Mouse (Mus musculus) gastrocnemius, postnatal 4 days (tissue): ENCODE results near the gene Sh3d21. TPM values are rescaled to one million over a fixed set of nuclear protein-coding genes. Genes with fewer than 3 reads are reported as not detected.
"Not testable (repeated sequence)": the region's sequence is repeated elsewhere in the genome, so short reads cannot be mapped to it uniquely, and the experiment has no call there.

Source experiments
- DNase-seq, 2 experiments: peaks; one replicate each; pipeline ENCODE4 v3.0.0; 2021 to 2022; ENCODE audit warnings: low spot score in 2 of 2, mixed read lengths in 2 of 2
- long read RNA-seq, 2 experiments: library from polyadenylated mRNA; stranded (forward); transcript quantifications; one replicate each; pipeline ENCODE4 v2.0.0; 2021
- total RNA-seq, 2 experiments: library from RNA; stranded (reverse); gene quantifications; 2 replicates each; pipeline ENCODE4 v1.2.3; 2021

Gene Sh3d21
- total RNA-seq = 1 to 10 TPM; 2.9 TPM
- long read RNA-seq, experiment 1, partial matches to known transcripts = 3 of 4 reads
- long read RNA-seq, experiment 1, other reads (novel, unspliced or antisense) = 1 of 4 reads
- long read RNA-seq, experiment 2, partial matches to known transcripts = 1 of 1 reads
- long read RNA-seq, experiment 2, other reads (novel, unspliced or antisense) = 0 of 1 reads

DNA sequence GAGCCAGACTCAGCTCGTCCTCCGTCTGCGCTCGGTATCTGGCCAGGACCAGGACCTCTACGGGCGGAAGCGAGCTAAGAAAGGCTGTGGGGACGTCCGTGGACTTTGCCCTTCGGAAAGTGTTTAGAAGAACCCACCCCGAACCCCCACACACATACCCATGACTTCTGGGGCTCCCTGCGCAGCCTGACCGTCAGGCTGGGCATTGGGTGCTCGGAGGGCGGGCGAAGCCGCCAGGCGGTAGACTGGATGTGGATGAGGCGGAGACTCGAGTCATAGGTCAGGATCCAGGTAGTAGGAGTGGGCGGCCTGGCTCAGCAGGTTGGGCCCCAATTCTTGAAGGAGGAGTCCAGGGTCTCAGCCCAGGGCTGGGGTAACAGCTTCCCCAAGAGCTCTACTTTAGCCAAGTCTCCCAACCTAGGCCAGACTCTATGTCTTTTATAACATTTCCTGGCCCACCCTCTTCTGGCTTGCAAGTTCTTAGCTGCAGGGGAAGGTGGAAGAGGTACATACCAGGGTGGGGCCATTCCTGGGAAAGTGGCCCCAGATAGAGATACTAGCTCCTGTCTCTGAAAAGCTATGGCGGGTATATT lies at the start of gene Sh3d21:
Gene Sh3d21, minus strand, starts transcription at position 425 of the 593 bp plus-strand sequence.
- no peak for DNase-seq

DNA sequence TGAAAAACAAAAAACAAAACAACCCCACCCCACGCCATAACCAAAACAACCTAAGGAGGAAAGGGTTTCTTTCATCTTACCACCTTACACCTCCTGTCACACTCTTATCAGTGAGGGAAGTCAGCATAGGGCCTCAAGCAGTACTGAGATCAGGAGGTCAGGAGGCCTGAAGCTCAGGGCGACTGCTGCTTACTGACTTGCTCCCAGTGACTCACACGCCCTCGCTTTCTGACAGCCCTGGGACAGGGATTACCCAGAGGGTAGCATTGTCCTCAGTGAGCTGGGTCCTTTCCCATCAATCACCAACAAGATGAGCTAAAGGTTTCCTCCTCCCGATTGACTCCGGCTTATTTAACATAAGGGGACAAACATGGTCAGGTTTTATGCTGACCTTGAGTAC lies 43.8 kb upstream of the Sh3d21 start:
- no peak for DNase-seq

DNA sequence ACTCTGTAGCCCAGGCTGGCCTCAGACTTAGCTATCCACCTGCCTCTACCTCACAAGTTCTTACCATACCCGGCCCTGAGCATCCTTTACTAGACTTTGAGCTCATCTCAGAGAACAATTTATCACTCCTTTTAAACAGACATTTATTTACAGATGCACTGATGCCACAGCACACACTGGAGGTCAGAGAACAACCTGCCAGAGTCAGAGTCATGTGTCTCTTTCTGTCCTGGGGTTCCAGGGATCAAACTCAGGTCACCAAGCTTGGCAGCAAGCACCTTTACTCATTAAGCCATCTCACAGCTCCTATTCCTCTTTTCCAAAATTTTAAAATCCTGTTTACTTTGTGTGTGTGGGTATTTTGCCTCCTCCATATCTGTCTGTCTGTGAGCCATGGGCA lies 42.1 kb upstream of the Sh3d21 start:
- no peak for DNase-seq

DNA sequence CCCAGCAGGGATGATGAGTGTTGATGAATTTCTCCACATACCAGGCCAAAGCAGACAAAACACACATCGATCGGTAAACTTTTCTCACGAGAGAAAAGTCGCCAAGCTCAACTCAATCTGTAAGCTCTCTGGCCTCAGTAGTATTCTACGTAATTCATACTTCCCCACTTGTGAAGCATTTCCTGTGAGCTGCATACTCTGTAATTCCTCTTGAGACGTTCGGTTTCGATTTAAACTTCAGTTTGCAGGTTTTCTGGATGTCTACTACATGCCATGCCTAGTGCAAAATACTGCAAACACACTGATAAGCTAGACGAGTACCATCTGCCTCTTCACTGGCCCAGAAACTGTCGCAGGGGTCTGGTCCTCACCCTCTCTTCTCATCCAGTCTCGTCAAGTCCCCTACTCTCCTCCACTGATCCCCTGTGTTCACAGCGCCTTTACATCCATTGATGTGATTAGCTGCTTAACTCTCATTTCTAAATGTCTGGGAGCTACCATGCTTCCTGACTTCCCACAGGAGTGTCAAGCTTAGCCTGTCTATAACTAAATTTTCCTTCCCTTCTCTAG lies 41.5 kb upstream of the Sh3d21 start:
- DNase-seq = no peak

DNA sequence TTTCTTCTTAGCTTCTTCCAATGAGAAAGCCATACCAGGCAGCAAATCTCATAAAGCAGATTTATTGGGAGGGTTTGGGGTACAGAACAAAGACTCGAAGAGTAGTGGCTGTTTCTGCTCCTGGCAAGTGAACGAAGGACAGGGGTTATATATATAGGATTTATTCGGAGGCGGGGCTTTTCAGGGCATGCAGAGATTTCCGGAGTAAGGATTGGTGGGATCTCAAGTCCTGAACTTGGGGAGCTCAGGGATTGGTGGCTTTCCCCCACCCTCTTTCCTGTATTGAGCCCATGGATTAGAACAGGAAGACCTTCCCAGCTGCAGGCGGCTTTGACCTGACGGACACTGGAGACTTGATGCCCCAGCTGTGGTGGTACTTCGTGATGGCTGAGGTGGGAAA lies 40.7 kb upstream of the Sh3d21 start:
- DNase-seq = no peak

DNA sequence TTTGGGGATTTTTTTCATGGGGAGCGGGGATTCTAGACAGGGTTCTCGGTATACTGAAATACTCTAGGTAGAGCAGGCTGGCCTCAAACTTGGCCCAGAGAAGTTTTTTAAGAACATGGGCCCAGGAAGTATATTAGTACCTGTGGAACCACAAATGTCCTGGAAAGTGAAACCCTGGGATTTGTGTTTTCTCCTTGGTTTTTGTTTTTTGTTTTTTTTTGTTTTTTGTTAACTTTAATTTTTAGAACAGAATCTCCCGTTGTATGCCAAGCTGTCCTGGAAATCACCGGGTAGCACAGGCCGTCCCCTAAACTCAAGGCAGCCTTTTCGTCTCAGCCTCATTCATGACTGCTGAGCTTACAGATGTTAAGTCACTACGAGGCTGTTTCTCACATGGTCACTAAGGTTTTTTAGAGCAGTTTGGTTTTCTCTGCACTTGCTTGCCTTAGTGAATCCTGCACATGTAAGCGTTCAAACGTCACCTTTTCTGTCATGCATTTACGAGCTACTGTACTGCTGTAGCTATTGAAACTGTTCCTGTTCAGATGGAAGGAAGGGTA lies 40.1 kb upstream of the Sh3d21 start:
- no peak for DNase-seq

DNA sequence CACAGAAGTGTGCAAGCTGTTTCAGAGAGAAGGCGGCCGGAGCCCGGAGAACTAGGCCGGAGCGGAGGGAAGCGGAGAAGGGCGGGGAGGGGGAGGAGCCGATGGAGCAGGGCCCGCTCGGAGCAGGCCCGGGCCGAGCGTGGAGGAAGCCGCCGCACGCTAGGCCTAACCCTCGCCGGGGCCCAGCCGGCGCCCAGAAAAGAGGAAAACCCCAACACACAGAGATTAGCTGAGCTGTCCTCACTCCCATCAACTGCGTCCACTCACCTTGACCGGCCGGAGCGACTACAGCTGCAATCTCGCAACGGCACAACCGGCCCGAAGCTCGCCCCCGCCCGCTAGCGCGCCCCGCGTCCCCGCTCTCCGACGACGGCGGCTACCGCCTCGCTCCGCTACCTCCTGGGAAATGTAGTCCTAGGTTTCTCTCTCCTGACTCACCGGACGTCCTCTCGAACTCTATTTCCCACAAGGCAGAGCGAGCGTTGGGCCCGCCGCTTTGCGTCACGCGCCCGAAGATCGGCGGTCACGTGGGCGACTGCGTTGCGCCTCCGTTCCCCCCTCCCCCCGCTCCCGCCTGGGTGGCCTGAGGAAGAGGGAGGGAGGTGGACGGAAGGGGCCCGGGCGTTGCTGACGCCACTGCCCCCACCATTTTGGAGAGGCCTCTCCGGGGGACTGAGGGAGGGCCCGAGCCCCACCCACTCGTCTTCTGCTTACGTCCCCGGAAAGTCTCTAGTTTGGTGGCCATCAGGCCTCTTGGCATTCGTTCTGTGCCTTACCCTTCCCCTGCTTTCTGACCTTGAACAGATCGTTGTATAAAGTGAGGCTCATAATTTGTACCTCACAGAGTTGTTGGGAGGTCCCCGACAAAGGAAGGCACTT lies 39.3 kb upstream of the Sh3d21 start, which contains the start of gene Thrap3:
Gene Thrap3, minus strand, starts transcription at position 458 of the 879 bp plus-strand sequence.
- peak; percentile 99 for DNase-seq

DNA sequence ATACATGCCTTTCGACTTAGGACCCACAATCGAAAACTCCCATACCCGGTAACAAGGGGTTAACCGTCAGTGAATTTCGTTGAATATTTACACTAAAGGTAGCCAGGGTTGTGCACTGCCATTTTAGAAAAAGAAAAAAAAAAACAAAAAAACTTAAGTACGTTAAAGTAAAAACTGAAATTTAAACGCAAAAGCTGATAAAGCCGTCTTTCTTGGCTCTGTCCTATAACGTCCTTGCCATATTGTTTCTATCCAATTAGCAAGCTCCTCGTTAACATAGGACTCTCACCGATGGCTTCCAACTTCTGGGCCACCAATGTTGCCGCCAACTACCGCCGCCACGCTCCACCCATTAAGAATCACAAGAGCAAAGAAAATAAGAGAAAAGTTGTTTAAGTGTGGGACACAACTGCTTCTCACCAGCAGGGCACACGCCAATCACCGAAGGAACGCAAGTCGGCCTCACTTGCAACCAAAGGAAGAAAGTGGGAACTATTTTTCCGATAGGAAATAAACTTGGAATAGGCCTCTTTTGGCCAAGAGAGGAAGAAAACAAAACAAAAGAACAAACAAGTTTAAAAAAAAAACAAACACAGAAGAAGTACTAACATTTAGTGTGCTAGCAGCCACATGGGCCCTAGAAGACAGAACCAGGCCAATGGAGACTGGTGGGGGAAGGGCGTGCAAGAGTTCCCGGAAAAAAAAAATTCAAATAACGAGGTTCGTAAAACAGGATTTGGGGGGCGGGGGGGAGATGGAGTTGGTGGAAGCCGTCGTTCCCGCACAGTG lies 38.4 kb upstream of the Sh3d21 start:
- peak in 1 of 2 experiments; percentile 48 for DNase-seq

DNA sequence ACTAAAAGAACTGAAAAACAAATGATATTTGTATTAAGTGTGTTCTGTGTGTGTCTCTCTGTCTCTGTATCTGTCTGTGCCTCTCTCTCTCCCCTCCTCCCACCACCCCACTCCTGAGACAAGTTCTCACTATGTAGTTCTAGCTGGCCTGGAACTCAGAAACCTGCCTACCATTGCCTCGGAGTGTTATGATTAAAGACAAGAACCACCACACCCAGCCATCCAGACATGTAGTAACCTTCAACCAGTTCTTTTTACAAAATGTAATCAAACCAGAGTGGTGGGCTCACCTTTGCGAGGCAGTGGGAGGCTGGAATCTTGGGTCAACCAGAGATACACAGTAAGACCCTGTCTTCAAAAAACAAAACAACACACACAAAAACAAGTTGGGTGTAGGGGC lies 37.4 kb upstream of the Sh3d21 start:
- DNase-seq = no peak

DNA sequence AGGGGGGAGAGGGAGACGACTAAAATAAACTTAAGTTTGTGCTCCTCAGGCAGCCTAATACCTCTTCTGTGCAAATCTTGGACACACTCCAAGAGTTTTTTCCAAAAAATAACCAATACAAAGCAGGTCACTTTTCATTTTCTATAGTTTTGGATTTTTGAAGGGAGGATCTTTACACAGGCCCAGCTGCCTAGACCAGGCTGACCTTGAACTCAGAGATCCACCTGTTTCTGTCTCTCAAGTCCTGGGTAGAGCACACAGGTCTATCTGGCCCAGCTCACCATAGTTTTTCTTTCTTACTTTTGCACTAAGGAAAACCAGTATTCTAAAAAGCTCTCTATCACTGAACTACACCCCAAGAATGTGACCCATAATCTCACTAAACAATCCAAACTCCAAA lies 36.7 kb upstream of the Sh3d21 start:
- no peak for DNase-seq

DNA sequence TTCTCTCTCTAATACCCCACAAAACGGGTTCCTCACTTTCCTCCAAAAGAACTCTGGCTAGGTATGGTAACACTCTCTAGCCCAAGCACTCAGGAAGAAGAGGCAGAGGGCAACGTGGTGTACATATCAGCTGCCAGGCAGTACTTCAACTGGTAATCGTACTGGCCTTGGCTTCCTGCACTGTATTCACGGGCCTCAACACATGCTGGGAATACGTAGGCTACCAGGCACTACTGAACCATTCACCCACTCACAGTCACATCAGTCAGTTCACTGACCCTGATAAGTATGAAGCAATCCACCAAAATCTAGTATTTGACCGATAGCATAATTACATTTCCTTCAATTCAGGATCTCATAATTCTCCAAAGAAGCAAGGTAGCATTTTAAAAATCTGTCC lies 36.3 kb upstream of the Sh3d21 start:
- no peak for DNase-seq

DNA sequence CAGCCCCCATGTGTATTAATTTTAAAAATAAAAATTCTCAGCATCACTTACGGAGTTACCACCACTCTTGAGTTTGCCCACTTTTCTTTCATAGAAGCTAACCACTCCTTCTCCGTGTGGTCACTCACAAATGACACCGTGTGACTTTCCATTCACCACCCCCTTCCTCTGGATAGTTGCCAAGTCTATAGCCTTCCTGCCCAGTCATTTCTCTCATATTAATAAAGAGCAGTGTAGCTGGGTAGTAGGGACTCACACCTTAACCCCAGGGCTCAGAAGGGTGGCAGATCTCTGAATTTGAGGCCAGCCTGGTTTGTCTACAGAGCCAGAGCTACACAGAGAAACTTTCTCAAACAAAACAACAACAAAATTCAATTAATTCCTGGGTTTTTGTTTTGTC lies 34.2 kb upstream of the Sh3d21 start:
- DNase-seq = no peak

DNA sequence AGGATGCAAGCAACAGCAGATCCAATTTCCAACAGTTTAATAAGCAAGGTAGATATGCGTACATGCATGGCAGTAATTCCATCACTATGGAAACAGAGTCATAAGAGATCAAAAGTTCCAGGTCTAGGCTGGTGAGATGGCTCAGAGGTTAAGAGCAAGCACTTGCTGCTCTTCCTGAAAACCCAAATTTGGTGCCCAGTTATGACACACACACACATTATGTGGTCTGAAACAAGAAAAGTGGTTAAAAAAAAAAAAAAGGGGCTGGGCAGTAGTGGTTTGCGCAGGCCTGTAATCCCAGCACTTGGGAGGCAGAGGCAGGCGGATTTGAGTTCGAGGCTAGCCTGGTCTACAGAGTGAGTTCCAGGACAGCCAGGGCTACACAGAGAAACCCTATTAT lies 31.6 kb upstream of the Sh3d21 start:
- no peak for DNase-seq

DNA sequence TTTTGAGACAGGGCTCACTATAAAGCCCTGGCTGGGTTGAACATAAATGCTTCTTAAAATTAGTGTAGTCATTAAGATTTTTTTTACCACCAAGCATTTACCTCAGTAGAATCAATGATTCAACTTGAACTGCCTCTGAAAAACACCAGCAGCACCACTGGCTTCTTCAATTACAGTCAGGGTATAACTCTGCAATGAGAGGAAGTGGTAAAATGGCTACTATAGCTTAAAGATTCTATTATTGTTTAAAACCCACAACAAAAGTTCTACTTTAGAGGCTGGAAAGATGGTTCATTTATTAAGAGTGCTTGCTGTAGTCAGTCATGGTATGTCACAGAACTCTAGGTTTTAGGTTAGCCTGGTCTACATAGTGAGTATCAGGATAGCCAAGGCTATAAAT lies 30.9 kb upstream of the Sh3d21 start:
- DNase-seq = no peak

DNA sequence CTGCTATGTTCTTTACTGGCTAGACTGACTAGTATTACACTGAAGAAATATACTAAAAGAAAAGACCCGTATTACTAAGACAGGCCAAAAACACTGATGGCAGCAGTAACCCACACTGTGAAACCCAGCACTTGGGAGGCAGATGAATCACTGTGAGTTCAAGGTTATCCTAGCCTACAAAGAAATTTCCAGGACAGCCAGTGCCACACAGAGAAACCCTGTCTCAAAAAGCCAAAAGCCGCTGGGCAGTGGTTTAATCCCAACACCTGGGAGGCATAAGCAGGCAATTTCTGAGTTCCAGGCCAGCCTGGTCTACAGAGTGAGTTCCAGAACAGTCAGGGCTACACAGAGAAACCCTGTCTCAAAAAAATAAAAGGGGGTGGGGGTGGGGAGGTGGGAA lies 27.3 kb upstream of the Sh3d21 start:
- DNase-seq = no peak

DNA sequence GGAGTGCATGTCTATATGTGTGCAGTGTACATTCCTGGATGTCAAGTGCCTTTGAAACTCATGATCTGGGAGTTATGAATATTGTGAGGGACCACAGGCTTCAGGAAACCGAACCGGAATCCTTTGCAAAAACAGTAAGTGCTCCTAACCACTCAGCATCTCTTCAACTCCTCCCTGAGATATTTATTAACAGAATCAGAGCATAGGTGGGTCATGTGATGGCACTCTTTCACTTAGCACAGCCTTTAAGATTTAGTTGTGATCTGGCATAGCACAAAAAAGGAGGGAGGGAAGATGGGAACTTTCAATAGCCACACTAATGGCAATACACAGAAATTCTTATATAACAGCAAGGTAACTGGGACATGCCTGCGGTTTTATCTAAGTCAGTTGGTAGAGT lies 23.8 kb upstream of the Sh3d21 start:
- DNase-seq = no peak

DNA sequence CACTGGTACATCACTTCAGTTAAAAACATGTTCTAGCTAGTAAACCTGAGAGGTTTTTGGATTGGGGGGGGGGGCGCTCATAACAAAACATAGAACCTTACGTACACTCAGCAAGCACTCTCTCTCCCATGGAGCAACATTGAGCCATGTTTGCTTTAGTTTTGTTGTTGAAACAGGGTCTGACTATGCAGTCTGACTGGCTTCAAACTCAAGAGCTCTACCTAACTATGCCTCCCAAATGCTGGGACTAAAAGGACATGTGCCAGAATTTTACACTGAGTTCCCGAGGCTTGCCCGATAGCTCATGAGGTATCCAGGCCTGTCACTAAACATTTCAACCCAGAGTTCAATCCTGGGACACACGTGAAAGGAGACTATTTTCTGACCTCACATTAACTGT lies 19.7 kb upstream of the Sh3d21 start:
- no peak for DNase-seq

DNA sequence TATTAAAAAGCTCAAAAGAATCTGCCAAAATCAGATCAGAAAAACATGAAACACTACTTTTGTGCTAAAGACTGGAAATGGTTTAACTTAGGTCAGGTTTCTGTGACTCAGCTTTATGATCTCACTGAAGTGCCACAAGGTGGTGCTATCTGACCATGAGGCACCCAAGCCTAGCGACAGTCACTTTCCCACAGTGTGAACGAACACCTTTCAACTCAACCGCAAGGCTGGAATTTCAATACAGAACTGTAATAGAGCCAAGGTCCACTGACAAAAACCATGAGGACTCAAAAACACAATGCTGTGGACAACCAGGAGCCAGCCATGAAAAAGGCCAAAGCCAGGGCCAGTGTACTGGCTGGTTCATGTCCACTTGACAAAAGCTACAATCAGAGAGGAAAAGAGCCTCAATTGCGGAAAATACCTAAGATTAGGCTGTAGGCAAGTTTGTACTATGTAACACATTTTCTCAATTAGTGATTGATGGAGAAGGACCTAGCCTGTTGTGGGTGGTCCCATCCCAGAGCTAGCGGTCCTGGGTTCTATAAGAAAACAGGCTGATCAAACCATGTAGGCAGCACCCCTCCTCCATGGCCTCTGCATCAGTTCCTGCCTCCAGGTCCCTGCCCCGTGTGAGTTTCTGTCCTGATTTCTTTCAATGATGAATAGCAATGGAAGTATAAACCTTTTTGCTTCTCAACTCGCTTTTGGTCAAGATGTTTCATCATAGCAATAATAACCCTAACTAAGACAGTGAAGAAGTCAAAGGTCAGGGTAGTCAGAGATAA lies 18.1 kb upstream of the Sh3d21 start:
- no peak for DNase-seq

DNA sequence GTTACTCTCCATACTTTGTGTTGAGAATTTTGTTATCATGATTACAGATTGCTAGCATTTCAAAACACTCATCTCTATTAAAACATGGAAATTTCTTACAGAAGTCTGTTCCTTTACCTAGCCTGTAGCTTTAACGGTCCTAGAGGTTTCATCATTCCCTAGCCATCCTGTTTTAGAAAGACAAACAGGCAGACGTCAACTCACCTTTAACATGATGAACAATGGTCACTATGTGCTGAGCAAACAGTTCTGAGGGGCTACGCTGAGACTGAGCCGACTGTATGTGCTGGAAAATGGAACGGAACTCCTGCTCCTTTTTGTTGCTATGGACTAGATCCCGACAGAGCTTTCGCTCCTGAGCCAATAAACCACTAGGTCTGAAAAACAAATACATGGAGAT lies 12.7 kb upstream of the Sh3d21 start:
- DNase-seq = not testable (repeated sequence)

DNA sequence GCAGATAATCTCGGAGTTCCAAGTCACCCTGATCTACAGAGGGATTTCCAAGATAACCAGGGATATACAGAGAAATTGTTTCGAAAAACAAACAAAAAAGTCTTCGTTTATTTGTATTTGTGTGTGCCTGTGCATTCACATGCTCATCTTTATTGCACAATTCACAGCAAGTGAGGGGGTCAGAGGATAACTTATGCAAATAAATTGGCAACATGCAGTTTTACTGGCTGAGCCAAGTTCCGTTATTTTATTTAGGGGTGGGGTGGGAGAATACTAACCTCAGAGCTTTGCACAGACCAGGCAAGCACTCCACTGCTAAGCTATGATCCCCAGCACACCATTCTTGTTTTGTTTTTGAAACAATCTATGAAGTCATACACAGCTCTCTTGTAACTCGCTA lies 10.5 kb upstream of the Sh3d21 start:
- no peak for DNase-seq
